Mouse (Mus musculus): Measurements from ENCODE around the gene Slc38a4.

DNA sequence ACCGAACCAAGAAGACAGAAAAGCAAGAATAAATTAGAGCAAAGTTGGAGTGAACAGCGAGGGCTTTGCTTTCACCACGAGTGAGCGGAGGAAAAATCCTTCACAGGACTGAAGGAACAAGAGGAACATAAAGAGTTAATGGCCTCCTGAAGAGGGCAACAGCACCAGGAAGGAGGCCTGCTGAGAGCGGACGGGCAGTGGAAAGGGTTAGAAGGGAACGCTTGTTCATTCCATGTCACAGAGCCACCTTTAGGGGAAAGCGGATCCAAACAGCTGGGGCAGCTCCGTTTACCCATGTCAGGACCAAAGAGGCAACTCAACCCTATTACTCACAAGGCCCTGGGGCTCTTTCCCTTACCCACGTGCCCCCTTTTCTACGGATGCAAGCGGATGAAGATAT lies 54.3 kb downstream of the Slc38a4 start:
- no peak for TF ChIP-seq TAL1 (IDR thresholded peaks at IDR 0.05; ENCODE audit: low read length)
- TF ChIP-seq GATA1 (IDR thresholded peaks at IDR 0.05; ENCODE audit: low read length), result no peak
